Mouse (Mus musculus) thymus, postnatal 4 days (tissue): ENCODE measurements around the gene Mgat4d.
"Not testable (repeated sequence)": the region's sequence is repeated elsewhere in the genome, so short reads cannot be mapped to it uniquely, and the experiment has no call there.

ENCODE experiments used
- DNase-seq: peaks from one replicate; pipeline ENCODE4 v3.0.0; 2021

The Mgat4d gene

DNA sequence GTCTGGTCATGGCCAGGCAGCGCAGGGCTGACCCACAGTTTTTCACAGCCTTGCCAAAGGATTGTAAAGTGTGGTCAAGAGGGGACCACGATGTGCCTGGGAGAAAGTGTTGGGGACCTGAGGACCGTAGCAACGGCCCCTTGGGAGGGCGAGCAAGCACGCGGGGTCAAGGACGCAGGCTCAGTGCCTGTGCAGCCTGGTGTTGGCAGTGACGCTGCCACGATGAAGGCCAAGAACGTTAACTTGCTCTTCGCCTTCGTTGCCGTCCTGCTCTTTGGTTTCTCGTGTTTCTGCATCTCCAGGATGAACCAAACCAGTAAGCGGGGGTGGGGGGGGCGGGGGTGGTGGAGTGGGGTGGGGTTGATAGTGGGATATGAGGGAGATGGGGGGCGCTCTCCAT lies at the start of gene Mgat4d:
Gene Mgat4d (plus strand): TSS at position 209 of the 400 bp plus-strand sequence.
- DNase-seq = no peak

GRCm38 (mm10) chr8:83300135-83300534 lies 48.1 kb upstream of the Mgat4d start:
- peak; percentile 47 for DNase-seq

DNA sequence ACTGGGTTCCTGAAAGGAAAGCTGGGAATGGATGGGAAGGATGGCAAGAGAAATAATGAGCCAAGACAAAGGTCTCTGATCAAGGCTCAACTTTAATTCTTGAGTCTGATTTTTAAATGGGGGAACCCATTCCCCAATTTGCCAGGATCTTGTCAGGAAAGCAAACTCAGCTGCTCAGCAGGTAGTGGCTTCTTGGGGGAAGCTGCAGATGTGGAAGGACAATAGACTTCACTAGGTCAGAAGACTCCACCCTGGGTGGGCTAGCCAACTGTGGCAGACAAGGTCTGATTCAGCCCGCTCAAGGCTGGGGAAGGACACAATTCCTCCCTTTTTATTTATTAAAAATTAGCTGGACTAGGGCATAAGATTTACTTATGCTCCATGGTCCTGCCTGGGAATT lies 43.3 kb upstream of the Mgat4d start:
- DNase-seq = no peak

- DNase-seq = no peak
Observed at GRCm38 (mm10) chr8:83309836-83310235, 38.4 kb upstream of the Mgat4d start.

DNA sequence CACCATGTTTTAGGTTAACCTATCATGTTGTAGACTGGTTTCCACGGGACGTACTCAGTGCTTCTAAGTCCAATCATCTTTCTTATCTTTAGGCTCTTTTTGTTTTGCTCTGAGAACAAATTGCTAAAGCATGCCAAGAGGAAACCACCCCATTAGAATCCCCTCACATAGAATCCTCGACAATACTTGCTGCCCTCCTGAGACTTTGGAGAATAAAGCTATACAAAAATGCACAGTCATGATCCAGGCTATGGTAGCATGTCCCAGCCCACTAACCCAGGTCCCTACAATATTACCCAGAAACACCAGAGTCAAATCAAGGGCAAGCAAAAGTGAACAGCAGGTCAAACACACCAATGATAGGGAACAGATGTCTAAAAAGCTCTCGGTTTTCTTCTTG lies 33.2 kb upstream of the Mgat4d start:
- not testable (repeated sequence) for DNase-seq

- DNase-seq = no peak
Observed at GRCm38 (mm10) chr8:83315691-83316090, 32.6 kb upstream of the Mgat4d start.

DNA sequence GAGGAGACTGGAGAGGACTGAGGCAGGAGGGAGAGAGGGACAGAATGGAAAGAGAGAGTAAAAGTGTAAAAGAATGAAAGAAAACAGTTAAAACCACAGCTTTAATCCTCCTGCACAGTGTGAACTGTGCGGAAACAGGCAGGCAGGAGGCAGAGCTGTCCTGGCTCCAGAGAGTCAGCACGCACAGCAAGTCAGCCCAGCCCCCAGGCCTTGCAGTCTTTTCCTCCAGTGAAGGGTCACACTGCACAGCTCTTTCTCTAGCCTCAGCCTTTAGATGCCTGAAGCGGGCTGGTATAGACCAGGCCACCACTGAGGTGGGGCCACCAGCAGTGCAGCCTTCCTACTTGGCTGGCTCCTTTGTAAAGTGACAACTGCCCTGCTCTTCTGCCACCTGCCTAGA lies 27.7 kb upstream of the Mgat4d start:
- DNase-seq = no peak

DNA sequence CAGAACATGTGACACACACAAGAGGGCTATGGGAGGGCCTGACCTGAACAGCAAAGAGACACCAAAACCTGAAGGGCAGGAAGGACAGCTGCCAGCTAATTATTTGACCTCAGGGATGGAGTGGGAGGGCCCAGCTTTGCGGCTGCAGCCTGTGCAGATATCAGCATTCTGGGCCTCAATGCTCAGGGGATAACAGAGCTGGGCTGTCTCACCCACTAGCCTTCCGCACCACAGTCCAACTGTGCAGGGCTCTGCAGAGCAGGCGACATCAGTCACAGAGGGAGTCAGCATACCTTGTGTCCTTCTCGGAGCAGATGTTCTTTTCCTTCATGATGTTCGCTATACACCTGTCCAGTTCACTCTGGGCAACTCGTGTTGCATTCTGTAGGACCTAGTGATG lies 25.9 kb upstream of the Mgat4d start:
- no peak for DNase-seq

DNA sequence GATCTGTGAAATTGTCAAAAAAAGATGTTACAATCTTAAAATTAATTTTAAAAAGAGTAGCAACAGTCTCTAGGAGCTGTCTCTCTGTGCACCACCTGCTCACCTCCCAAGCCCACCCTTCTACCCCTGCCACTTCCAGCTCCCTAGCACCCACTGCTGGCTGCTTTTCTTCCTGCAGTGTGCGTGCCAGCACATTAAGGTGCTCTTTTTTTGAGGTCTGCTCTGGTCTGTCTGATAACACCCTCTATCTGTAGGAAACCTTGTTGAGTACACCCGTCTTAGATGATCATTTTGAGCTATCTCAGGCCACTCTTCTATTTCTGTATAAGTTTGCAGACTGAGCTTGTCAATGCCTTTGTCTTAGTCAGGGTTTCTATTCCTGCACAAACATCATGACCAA lies 25.2 kb upstream of the Mgat4d start:
- peak; percentile 66 for DNase-seq

DNA sequence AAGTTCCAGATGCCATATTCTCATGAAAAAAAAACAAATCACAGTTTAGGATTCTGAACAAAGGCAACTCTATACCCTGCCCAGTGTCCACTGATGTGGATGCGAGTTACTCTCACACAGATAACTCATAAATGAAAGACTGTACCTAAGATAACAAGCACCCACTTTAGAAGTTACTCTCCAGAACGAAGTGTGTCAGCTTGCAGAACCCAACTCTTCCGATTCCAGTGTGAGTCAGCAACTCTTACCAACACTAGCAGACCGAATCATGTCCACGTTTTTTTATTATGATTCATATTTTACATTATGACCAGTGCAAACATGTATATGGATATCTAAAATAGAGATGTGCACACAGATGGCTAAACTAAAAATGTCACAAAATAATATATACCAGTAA lies 20.4 kb upstream of the Mgat4d start:
- no peak for DNase-seq

DNA sequence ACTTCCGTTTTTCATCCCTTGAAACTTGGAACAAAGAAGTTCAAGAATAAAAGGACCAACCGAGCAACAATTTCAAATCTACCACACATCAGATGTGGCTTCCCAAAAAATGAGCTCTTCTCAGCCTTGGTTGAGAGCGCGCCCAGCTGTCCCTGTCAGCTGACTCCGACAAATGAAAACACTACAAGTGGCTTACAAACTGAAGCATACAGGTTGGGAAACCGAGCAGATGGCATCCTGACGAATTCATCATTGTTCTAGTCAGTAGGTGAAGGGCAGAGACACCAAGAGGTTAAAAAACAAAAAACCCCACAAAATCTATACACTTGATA lies 16.7 kb upstream of the Mgat4d start:
- peak; percentile 32 for DNase-seq

DNA sequence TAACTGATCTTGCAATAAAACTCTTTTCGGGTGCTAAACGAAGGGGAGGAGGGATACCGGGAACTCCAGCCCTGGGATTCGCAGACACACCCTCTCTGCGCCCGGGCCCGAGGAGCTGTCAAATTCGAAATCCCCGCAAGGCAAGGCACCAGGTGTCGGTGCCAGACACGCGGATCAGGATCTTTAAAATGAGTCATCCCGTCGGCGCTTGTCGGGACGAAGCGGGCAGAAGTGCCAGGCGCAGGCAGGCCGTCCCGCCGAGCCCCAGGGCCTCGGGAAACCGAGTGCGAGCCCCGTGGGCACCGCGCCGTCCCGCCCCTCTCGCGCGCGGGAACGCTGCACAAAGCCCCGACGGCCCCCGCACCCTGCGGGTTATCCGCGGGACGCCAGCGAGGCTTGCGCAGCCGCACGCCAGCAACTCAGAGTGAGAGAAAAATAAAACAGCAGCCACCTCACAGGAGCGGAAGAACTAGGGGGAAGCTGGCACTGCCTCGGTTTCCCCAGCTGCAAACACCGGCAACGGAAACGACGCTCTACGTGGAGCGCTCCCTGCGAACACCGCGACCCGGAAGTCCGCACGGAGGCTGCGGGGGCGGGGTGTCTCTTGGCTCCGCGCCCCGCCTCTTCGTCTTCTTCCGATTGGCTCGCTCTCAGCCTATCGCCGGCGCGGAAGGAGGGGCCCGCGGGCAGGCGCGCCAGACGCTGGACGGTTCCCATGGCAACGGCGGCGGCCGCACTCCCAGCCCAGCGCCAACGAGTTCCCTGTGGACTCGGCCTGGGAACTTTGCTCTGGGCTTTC lies 16.2 kb upstream of the Mgat4d start, which contains the start of gene Elmod2:
Gene Elmod2 (minus strand): TSS at position 588 of the 799 bp plus-strand sequence.
- DNase-seq = peak; percentile 99

DNA sequence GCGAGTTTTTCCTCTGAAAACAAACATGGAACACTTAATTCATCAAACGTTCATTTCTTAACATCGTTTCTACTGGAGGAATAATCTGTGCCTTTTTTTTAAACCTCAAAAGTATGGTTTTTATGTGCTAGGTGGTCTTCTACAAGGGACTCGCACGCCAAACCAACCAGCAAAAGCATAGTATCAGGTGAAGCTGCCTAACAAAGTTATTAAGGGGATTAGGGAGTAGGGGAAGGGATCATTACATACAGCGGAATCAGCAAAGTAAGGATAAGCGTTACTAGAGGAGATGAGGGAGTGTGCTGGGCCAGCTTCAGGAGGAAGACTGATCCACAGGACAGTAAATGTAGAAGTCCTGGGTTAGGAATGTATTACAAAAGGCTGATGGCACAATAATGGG lies 15.4 kb upstream of the Mgat4d start:
- no peak for DNase-seq

GRCm38 (mm10) chr8:83342076-83342475 lies 6.2 kb upstream of the Mgat4d start:
- DNase-seq = no peak

- DNase-seq = no peak
Observed at GRCm38 (mm10) chr8:83342693-83343092, 5.6 kb upstream of the Mgat4d start.

- no peak for DNase-seq
Observed at GRCm38 (mm10) chr8:83351315-83351714, 3.0 kb downstream of the Mgat4d start.

DNA sequence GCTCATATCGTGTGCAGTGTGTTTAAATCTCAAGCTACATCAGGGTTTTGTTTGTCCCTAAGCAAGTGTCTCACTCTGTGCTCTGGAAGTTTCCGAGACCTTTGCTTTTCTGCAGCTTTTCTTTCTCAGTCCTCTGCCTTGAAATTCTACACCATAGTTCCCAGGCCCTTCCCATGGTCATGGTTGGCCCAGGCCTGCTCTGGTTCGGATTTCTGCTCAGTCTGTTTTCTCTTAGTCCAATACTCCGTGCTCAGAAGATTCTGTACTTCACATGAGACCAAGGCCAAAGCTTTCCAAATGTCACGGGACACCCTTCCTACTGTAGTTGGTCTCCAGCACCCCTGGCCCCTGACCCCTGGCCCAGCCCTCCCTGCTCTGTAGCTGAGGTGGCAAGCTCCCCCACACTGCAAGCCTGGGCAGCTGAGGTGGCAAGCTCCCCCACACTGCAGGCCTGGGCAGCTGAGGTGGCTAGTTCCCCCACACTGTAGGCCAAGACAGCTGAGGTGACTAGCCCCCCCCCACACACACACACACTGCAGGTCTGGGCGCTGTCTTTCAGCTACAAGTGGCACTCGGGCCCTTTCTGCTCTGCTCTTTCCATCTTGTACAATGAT lies 15.0 kb downstream of the Mgat4d start:
- DNase-seq = no peak

DNA sequence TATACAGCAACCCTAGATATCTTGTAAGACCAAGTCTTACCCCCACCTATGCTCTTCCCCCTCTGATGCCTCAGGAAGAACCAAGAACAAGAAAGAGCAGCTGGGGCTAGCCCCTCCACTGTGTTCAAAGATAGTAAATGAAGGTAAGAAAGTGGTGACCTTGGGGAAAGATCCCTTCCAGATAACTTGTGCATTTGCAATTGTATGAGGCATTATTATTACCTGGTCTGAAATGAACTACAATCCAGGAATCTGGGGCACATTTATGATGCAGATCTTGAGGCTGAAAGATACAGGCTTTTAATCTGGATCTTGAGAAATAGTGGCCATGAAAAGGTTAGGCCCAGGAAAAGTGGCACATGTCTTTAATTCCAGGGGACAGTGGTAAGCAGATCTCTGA lies 29.0 kb downstream of the Mgat4d start:
- no peak for DNase-seq

GRCm38 (mm10) chr8:83380141-83380540 lies 31.9 kb downstream of the Mgat4d start:
- no peak for DNase-seq

- DNase-seq = no peak
Observed at GRCm38 (mm10) chr8:83381016-83381415, 32.7 kb downstream of the Mgat4d start.

GRCm38 (mm10) chr8:83382850-83383249 lies 34.6 kb downstream of the Mgat4d start:
- DNase-seq = no peak

DNA sequence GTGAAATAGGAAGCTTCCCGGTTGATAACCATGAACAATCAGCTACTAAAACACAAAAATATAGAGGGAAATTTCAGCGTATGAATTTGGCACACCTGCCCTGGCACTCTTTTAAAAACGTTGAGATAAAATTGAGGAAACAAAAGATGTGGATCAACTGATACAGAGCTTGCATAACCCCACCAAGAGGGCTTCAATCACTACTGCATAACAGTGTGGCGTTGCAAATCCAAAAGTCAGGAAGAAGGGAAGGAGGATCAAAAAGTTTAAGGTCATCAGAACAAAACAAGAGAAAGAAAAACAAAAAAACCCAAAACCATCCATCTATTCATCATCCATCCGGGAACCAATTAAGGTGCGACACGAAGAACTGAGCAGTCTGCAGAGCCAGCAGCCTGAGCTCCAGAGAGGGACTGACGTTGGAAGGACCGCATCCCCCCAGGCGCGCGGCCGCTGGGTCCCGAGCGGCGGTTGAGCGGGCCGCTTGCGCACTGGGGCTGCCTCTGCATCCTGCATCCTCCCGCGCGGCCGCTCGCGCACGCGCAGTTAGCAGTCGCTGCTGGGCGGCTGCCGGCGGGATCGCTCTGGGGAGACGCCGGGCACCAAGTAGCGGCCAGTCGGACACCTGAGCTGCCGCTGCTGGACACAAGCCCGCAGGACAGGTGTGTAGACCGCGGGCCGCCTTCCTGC lies 41.2 kb downstream of the Mgat4d start, which contains the start of gene Clgn:
Gene Clgn (plus strand): TSS at position 552 of the 690 bp plus-strand sequence.
- DNase-seq = peak; percentile 76

- no peak for DNase-seq
Observed at GRCm38 (mm10) chr8:83390006-83390701, 41.9 kb downstream of the Mgat4d start.
